Comparison of ENCODE assay signal across 23 mouse cellular contexts in genomic region chr5:20753963-20754362, GRCm38 (mm10).
A peak's percentile ranks its signal among the peaks of the same experiment; 100 is the strongest.
DNase-seq lines count a peak whose midpoint lies in the region; ATAC-seq lines count a peak whose summit lies in the region.
"Had no signal": no experiment of that assay in that cellular context is flagged by ENCODE, and none has a peak within 500 bp of the region (broad histone marks: within the 10 kb centered on the region; RNA-seq: fewer than 3 reads in every experiment).

No protein-coding gene starts in this region.

- H3K27me3 ChIP-seq in limb, embryonic 12.5 days, result no peaks in the 10 kb centered on the region
- H3K27me3 ChIP-seq in limb, embryonic 10.5 days (ENCODE audit: low read depth, poor library complexity, severe bottlenecking), result no peaks in the 10 kb centered on the region
- H3K27me3 ChIP-seq in midbrain, embryonic 11.5 days (ENCODE audit: control insufficient read depth, insufficient read depth, low read length), result no peaks in the 10 kb centered on the region
- 0 out of 2 replicates have a peak, but pooled peaks cover 2% of the 10 kb centered on the region for H3K27me3 ChIP-seq in midbrain, embryonic 15.5 days (replicated peaks)
- H3K27me3 ChIP-seq in embryonic facial prominence, embryonic 11.5 days (ENCODE audit: control insufficient read depth, insufficient read depth, low read length), result no peaks in the 10 kb centered on the region
- H3K27me3 ChIP-seq: embryonic facial prominence, embryonic 13.5 days; embryonic facial prominence, embryonic 15.5 days; forebrain, embryonic 12.5 days had no signal

- H3K9ac ChIP-seq in limb, embryonic 12.5 days (replicated peaks), result no peak overlapping the region
- H3K9ac ChIP-seq in midbrain, embryonic 11.5 days (ENCODE audit: low read length), result no peak overlapping the region
- H3K9ac ChIP-seq in midbrain, embryonic 15.5 days, result no peak overlapping the region
- no peak overlapping the region for H3K9ac ChIP-seq in embryonic facial prominence, embryonic 11.5 days (replicated peaks; ENCODE audit: low read length)
- H3K9ac ChIP-seq: embryonic facial prominence, embryonic 13.5 days; embryonic facial prominence, embryonic 15.5 days; forebrain, embryonic 12.5 days had no signal

- H3K4me1 ChIP-seq in limb, embryonic 12.5 days (replicated peaks), result peaks cover 10% of the 10 kb centered on the region; the same call in 1 of the 2 replicates
- H3K4me1 ChIP-seq in limb, embryonic 10.5 days, result peaks cover 14% of the 10 kb centered on the region
- peaks cover 12% of the 10 kb centered on the region for H3K4me1 ChIP-seq in midbrain, embryonic 11.5 days (ENCODE audit: control insufficient read depth, insufficient read depth, low read length)
- peaks cover 14% of the 10 kb centered on the region for H3K4me1 ChIP-seq in midbrain, embryonic 15.5 days
- H3K4me1 ChIP-seq in embryonic facial prominence, embryonic 11.5 days (ENCODE audit: control insufficient read depth, insufficient read depth, low read length), result no peaks in the 10 kb centered on the region

- H3K36me3 ChIP-seq in limb, embryonic 12.5 days, result peaks cover 5% of the 10 kb centered on the region; the same call in 1 of the 2 replicates
- H3K36me3 ChIP-seq in limb, embryonic 10.5 days, result peaks cover 17% of the 10 kb centered on the region
- H3K36me3 ChIP-seq in midbrain, embryonic 11.5 days (ENCODE audit: control insufficient read depth, insufficient read depth, low read length), result no peaks in the 10 kb centered on the region
- no peaks in the 10 kb centered on the region for H3K36me3 ChIP-seq in midbrain, embryonic 15.5 days (replicated peaks)
- no peaks in the 10 kb centered on the region for H3K36me3 ChIP-seq in embryonic facial prominence, embryonic 11.5 days (replicated peaks; ENCODE audit: control insufficient read depth, insufficient read depth, low read depth, low read length)
- H3K36me3 ChIP-seq: forebrain, embryonic 12.5 days had no signal

- no peak for DNase-seq in limb, embryonic 10.5 days (ENCODE audit: low spot score)
- DNase-seq in midbrain, embryonic 11.5 days (ENCODE audit: low spot score, missing footprints), result peak; percentile 76
- peak; percentile 40 for DNase-seq in embryonic facial prominence, embryonic 11.5 days (ENCODE audit: low spot score)
- no peak for DNase-seq in left cerebral cortex, postnatal 10 days (ENCODE audit: extremely low spot score in 1 of 2, low spot score in 2 of 2)
- DNase-seq: adrenal gland, adult 2 months; adrenal gland, postnatal 10 days; adrenal gland, postnatal 25 days; cerebellum, adult 11 months; cerebellum, adult 18-20 months; cerebellum, adult 8-10 months; cerebellum, adult 9-11 months; cerebellum, postnatal 14 days; cerebellum, postnatal 36 days; embryo, embryonic 11 days had no signal

- 0 out of 2 replicates have a peak overlapping the region, but pooled peaks have one; percentile 17 for H3K27ac ChIP-seq in limb, embryonic 12.5 days
- no peak overlapping the region for H3K27ac ChIP-seq in limb, embryonic 10.5 days
- no peak overlapping the region for H3K27ac ChIP-seq in midbrain, embryonic 11.5 days (ENCODE audit: low read depth, low read length)
- H3K27ac ChIP-seq in midbrain, embryonic 15.5 days, result no peak overlapping the region
- H3K27ac ChIP-seq in embryonic facial prominence, embryonic 11.5 days (replicated peaks; ENCODE audit: low read depth, low read length), result no peak overlapping the region
- H3K27ac ChIP-seq: embryonic facial prominence, embryonic 13.5 days; embryonic facial prominence, embryonic 15.5 days; forebrain, embryonic 12.5 days had no signal

- no peaks in the 10 kb centered on the region for H3K9me3 ChIP-seq in limb, embryonic 12.5 days
- no peaks in the 10 kb centered on the region for H3K9me3 ChIP-seq in limb, embryonic 10.5 days (replicated peaks)
- no peaks in the 10 kb centered on the region for H3K9me3 ChIP-seq in midbrain, embryonic 11.5 days (ENCODE audit: control insufficient read depth, low read length)
- H3K9me3 ChIP-seq in midbrain, embryonic 15.5 days, result no peaks in the 10 kb centered on the region
- H3K9me3 ChIP-seq in embryonic facial prominence, embryonic 11.5 days (replicated peaks; ENCODE audit: control insufficient read depth, low read length), result no peaks in the 10 kb centered on the region
- H3K9me3 ChIP-seq: embryonic facial prominence, embryonic 13.5 days; embryonic facial prominence, embryonic 15.5 days; forebrain, embryonic 10.5 days; forebrain, embryonic 12.5 days had no signal

- no peak overlapping the region for H3K4me2 ChIP-seq in limb, embryonic 12.5 days
- no peak overlapping the region for H3K4me2 ChIP-seq in midbrain, embryonic 11.5 days
- H3K4me2 ChIP-seq in midbrain, embryonic 15.5 days, result no peak overlapping the region
- no peak overlapping the region for H3K4me2 ChIP-seq in embryonic facial prominence, embryonic 11.5 days (ENCODE audit: low read depth, low read length)
- H3K4me2 ChIP-seq: embryonic facial prominence, embryonic 13.5 days; embryonic facial prominence, embryonic 15.5 days; forebrain, embryonic 12.5 days had no signal

- ATAC-seq in limb, embryonic 12.5 days (ENCODE audit: insufficient number of reproducible peaks, insufficient read depth, low FRiP score, low TSS enrichment, low read depth), result no peak
- ATAC-seq in midbrain, embryonic 11.5 days (ENCODE audit: low FRiP score), result no peak
- no peak for ATAC-seq in midbrain, embryonic 15.5 days (replicated peaks)
- no peak for ATAC-seq in embryonic facial prominence, embryonic 11.5 days (replicated peaks; ENCODE audit: insufficient number of reproducible peaks, low FRiP score, low TSS enrichment, low read depth)
- ATAC-seq: forebrain, embryonic 14.5 days; forebrain, embryonic 16.5 days had no signal

- intact Hi-C loops in left cerebral cortex, postnatal 10 days (cut with DNase I), result no loop called here

- no peak overlapping the region for H3K4me3 ChIP-seq in limb, embryonic 12.5 days (replicated peaks)
- H3K4me3 ChIP-seq in limb, embryonic 10.5 days, result no peak overlapping the region
- H3K4me3 ChIP-seq in midbrain, embryonic 11.5 days (ENCODE audit: low read depth, low read length), result no peak overlapping the region
- no peak overlapping the region for H3K4me3 ChIP-seq in midbrain, embryonic 15.5 days
- no peak overlapping the region for H3K4me3 ChIP-seq in embryonic facial prominence, embryonic 11.5 days (ENCODE audit: low read depth, low read length)
- H3K4me3 ChIP-seq: embryonic facial prominence, embryonic 13.5 days; embryonic facial prominence, embryonic 15.5 days; erythroblast, embryonic 14.5 days; forebrain, embryonic 10.5 days; forebrain, embryonic 12.5 days had no signal

- WGBS in limb, embryonic 12.5 days, result 18% methylated on average over 5 of the region's 5 CpGs
- WGBS in limb, embryonic 10.5 days, result 33% methylated on average over 5 of the region's 5 CpGs
- WGBS in midbrain, embryonic 11.5 days, result 72% methylated on average over 5 of the region's 5 CpGs
- 76% methylated on average over 5 of the region's 5 CpGs for WGBS in midbrain, embryonic 15.5 days
- WGBS in embryonic facial prominence, embryonic 11.5 days, result 46% methylated on average over 5 of the region's 5 CpGs

Comparison
In these comparisons a context has a peak if more than half of its experiments do, and no peak if none do; other contexts are left out.
1. DNase-seq: peak in midbrain, embryonic 11.5 days (single experiment) and embryonic facial prominence, embryonic 11.5 days (single experiment); none in limb, embryonic 10.5 days (single experiment) and left cerebral cortex, postnatal 10 days (0 of 2).